Mouse (Mus musculus) lung, adult 2 months (tissue): ENCODE data around the gene Nbea.

ENCODE experiments used
- CTCF ChIP-seq: fragments of 200-500 bp; IDR thresholded peaks from 2 replicates; pipeline ENCODE4 v1.5.1; 2011; ENCODE audit warnings: mild to moderate bottlenecking, low read length, control low read depth; ENCODE audit not compliant: insufficient read depth
- POLR2A ChIP-seq: fragments of 200-500 bp; IDR thresholded peaks from 2 replicates; pipeline ENCODE4 v1.6.1; 2011; ENCODE audit warnings: low read depth, mild to moderate bottlenecking, control low read depth, low read length, borderline replicate concordance; ENCODE audit errors: extremely low read depth

- TF ChIP-seq CTCF (no peak), POLR2A (no peak)
Observed at GRCm38 (mm10) chr3:55782056-55782687, 401.3 kb downstream of the Nbea start, which contains the start of gene Mab21l1.
